Mouse (Mus musculus) telencephalon, adult 2 months (tissue): ENCODE measurements around the gene Pbrm1.
A peak's percentile ranks its signal among the peaks of the same experiment; 100 is the strongest.

ENCODE experiments used
- DNase-seq: peaks from one replicate; pipeline ENCODE4 v3.0.0-alpha.2; 2011; ENCODE audit warnings: low read depth, low spot score

The Pbrm1 gene

GRCm38 (mm10) chr14:31018860-31019291 lies at the start of gene Pbrm1, which contains the start of gene Gnl3:
Pbrm1 (plus strand) TSS chr14:31019138.
Gnl3 (minus strand) TSS chr14:31019152.
- DNase-seq, result peak; percentile 94

- peak; percentile 87 for DNase-seq
Measured at GRCm38 (mm10) chr14:30974204-30974603, 44.7 kb upstream of the Pbrm1 start.

- no peak for DNase-seq
Measured at GRCm38 (mm10) chr14:30976222-30976621, 42.7 kb upstream of the Pbrm1 start.

GRCm38 (mm10) chr14:30996417-30996816 lies 22.5 kb upstream of the Pbrm1 start:
- no peak for DNase-seq

- no peak for DNase-seq
Measured at GRCm38 (mm10) chr14:31000356-31000755, 18.6 kb upstream of the Pbrm1 start.

GRCm38 (mm10) chr14:31000816-31001306 lies 18.1 kb upstream of the Pbrm1 start:
- DNase-seq, result peak; percentile 6

GRCm38 (mm10) chr14:31001307-31002205 lies 17.4 kb upstream of the Pbrm1 start, which contains the start of the genes Glt8d1 and Spcs1:
Glt8d1 (plus strand) TSS chr14:31001400.
Spcs1 (minus strand) TSS chr14:31001672.
- DNase-seq, result peak; percentile 65

- DNase-seq, result no peak
Measured at GRCm38 (mm10) chr14:31004527-31004926, 14.4 kb upstream of the Pbrm1 start.

- no peak for DNase-seq
Measured at GRCm38 (mm10) chr14:31006779-31007178, 12.2 kb upstream of the Pbrm1 start.

- peak; percentile 34 for DNase-seq
Measured at GRCm38 (mm10) chr14:31011588-31011987, 7.3 kb upstream of the Pbrm1 start.

- DNase-seq, result no peak
Measured at GRCm38 (mm10) chr14:31013928-31014327, 5.0 kb upstream of the Pbrm1 start.

- DNase-seq, result no peak
Measured at GRCm38 (mm10) chr14:31016063-31016462, 2.9 kb upstream of the Pbrm1 start.

- peak; percentile 8 for DNase-seq
Measured at GRCm38 (mm10) chr14:31017854-31018253, 1.1 kb upstream of the Pbrm1 start.

- DNase-seq, result peak; percentile 31
Measured at GRCm38 (mm10) chr14:31019331-31020205, 630 bp downstream of the Pbrm1 start.

GRCm38 (mm10) chr14:31022579-31022978 lies 3.6 kb downstream of the Pbrm1 start:
- no peak for DNase-seq

GRCm38 (mm10) chr14:31025785-31026184 lies 6.8 kb downstream of the Pbrm1 start:
- no peak for DNase-seq

- no peak for DNase-seq
Measured at GRCm38 (mm10) chr14:31045296-31045695, 26.4 kb downstream of the Pbrm1 start.

GRCm38 (mm10) chr14:31045817-31046216 lies 26.9 kb downstream of the Pbrm1 start:
- no peak for DNase-seq

- DNase-seq, result no peak
Measured at GRCm38 (mm10) chr14:31062277-31062676, 43.3 kb downstream of the Pbrm1 start.

GRCm38 (mm10) chr14:31069086-31069733 lies 50.3 kb downstream of the Pbrm1 start:
- DNase-seq, result no peak

- DNase-seq, result no peak
Measured at GRCm38 (mm10) chr14:31078597-31079208, 59.8 kb downstream of the Pbrm1 start.
